Mouse (Mus musculus) lung, adult 2 months (tissue): ENCODE data around the gene Siah1a. TPM values are rescaled to one million over a fixed set of nuclear protein-coding genes. Genes with fewer than 3 reads are reported as not detected.

ENCODE experiments used
- DNase-seq: peaks from one replicate; pipeline ENCODE4 v3.0.0; 2022
- H3K4me1 ChIP-seq: fragments of 200-500 bp; 2 replicates; pipeline ENCODE4 v1.6.1; 2011; ENCODE audit warnings: low read length; ENCODE audit not compliant: control insufficient read depth, insufficient read depth
- H3K4me3 ChIP-seq: fragments of 200-500 bp; replicated peaks from 2 replicates; pipeline ENCODE3; 2011; ENCODE audit warnings: low read depth, mild to moderate bottlenecking, control low read depth, low read length; ENCODE audit errors: extremely low read depth
- CTCF ChIP-seq: fragments of 200-500 bp; IDR thresholded peaks from 2 replicates; pipeline ENCODE4 v1.5.1; 2011; ENCODE audit warnings: mild to moderate bottlenecking, low read length, control low read depth; ENCODE audit not compliant: insufficient read depth
- POLR2A ChIP-seq: fragments of 200-500 bp; IDR thresholded peaks from 2 replicates; pipeline ENCODE4 v1.6.1; 2011; ENCODE audit warnings: low read depth, mild to moderate bottlenecking, control low read depth, low read length, borderline replicate concordance; ENCODE audit errors: extremely low read depth
- WGBS: fragments of 180-500 bp; shearing (Covaris S2); methylation state at CpG from one replicate; pipeline ENCODE4 v1.1.7; 2018; 5-methylcytosine and 5-hydroxymethylcytosine counted together
- polyA plus RNA-seq: library from polyadenylated mRNA; depleted of rRNA; stranded (reverse); fragments of >200 nt; gene quantifications from 2 replicates; pipeline ENCODE4 v1.2.3, GENCODE M21; 2012

The Siah1a gene
- polyA plus RNA-seq, 1 experiment, result 27.5 TPM

DNA sequence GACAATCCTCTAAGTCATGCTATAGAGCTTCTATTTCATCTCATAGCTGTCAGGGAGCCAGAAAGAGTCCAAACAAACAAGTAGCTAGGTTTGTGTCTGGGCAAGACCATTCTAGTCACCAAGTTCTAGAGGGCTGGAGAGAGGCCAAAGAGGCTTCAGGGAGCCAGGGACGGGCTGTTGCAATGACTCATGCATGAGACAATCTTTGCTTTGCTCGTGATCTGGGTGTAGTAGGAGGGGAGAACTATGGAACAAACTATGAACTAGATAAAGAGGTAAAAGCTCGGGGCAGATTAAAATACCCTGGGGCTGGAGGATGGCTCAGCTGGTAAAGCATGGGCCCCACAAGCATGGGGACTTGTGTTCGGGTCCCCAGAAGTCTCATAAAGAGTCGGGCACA is 22.8 kb upstream of the Siah1a start:
- 0 out of 2 replicates have a peak, but pooled peaks cover 3% of the 10 kb centered on the region for H3K4me1 ChIP-seq
- DNase-seq, result peak; percentile 45
- 50% methylated on average over 5 of the region's 5 CpGs for WGBS
- H3K4me3 ChIP-seq, result no peak overlapping the region
- TF ChIP-seq CTCF (no peak), POLR2A (no peak)

DNA sequence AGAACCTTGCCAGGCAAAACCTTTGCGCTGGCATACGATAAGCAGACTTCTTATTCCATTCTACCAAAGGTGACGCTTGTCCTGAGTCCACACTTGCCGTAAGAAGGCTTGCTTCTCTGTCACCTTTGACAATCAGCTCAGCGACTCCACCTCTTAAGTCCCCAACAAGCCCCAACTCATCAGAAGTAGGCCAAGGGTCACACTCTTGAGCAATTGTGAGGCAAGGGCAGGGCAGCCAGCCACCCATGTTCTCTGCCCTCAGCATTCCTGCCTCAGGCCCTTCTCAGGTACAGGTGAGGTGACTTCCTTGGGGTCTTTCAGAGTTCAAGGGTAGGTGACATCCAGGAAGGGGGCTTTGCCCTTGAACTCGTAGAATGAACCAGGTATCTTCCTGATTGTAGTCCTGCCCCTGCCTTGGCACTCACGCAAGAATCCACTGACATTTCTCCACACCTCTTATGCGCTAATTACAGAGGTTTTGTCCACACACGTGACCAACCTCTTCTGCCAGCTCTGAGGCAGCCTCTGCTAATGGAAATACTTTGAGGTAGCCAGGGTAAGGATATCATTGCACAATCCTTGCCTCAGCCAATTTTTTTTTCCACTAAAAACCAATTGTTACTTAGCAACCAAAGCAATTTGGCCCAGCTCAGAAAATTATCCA is 20.9 kb upstream of the Siah1a start:
- Histone ChIP-seq H3K4me3 (no peak overlapping the region), H3K4me1 (0 out of 2 replicates have a peak, but pooled peaks cover 3% of the 10 kb centered on the region)
- WGBS, result 64% methylated on average over 9 of the region's 9 CpGs
- DNase-seq, result peak; percentile 71
- no peak for TF ChIP-seq CTCF
- TF ChIP-seq POLR2A, result no peak

DNA sequence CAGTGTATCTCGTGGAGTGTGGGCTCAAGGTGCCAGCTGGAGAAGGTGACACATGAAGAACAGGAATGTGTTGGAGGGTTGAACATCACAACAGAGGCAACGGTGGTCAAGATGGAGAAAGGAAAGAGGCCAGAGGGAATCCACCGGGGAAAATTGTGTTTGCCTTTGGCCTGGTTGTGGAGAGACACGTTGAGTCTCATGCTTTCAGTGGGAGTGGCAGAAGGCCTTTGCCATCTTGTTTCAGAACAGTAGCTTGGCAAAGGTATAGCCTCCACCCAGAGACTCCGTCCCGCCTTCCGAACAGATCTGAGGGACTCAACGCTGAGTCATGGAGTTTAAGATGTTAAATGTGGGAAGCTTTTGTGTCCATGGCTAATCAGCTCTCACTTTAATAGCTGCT is 19.9 kb upstream of the Siah1a start:
- DNase-seq, result no peak
- TF ChIP-seq POLR2A (no peak), CTCF (no peak)
- H3K4me3 ChIP-seq, result no peak overlapping the region
- 80% methylated on average over 8 of the region's 8 CpGs for WGBS
- 0 out of 2 replicates have a peak, but pooled peaks cover 3% of the 10 kb centered on the region for H3K4me1 ChIP-seq

DNA sequence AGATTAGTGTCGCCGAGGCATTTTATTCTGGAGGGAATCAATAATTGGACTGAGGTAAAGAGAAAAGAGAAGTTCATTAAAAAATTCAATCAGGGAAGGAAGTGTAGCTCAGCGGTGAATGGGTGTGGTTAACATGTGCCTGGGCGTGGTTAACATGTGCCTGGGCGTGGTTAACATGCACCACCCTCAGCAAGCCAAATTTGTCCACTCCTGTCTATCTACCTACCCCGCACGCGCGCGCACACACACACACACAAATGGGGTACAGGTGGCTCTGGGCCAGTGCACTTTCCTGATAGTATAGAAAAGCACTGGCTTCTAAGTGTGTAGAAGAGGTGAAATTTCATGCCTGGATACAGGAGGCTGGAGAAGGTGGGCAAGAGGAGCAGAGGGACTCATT is 19.4 kb upstream of the Siah1a start:
- TF ChIP-seq CTCF, result no peak
- no peak for TF ChIP-seq POLR2A
- Histone ChIP-seq H3K4me1 (0 out of 2 replicates have a peak, but pooled peaks cover 3% of the 10 kb centered on the region), H3K4me3 (no peak overlapping the region)
- DNase-seq, result no peak
- 84% methylated on average over 10 of the region's 10 CpGs for WGBS

DNA sequence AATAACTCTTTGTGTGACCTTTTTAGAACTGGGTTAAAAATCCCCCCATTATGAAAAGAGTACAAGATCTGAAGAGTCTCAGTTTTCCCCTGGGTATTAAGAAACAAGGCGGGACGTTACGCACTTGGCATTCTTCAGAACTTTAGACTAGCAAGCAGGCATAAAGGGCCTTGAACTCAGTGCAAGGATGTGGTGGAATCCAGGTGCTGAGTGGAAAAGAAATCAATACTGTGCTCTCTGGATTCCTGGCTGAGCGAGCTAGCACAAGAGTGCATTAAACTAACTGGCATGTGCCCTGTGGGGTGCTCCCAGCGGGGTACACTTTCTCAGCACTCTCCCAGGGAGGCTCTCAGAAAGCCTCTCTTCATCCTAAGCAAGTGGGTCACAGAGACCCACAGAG is 17.1 kb upstream of the Siah1a start:
- no peak for DNase-seq
- Histone ChIP-seq H3K4me1 (peaks cover 10% of the 10 kb centered on the region), H3K4me3 (no peak overlapping the region)
- no peak for TF ChIP-seq POLR2A
- no peak for TF ChIP-seq CTCF
- 69% methylated on average over 5 of the region's 5 CpGs for WGBS

DNA sequence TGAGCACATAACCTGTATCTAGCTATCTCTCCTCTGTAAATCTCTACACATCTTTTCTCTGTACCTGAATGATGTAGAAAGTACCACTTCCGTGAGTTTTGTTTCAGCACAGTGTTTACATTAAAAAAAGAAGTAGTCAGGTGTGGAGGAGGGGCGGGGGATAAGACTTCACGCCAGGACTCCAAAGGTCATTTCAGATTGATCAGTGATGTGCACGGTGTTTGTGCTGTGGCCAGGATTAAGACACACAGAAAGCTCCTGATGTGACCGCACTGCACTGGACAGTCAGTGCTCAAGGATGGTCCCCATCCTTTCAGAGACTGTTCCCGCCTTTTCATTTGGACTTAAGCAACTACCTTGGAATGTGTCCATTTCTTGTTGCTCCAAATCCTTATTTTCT is 15.0 kb upstream of the Siah1a start:
- Histone ChIP-seq H3K4me1 (peaks cover 10% of the 10 kb centered on the region), H3K4me3 (no peak overlapping the region)
- TF ChIP-seq CTCF (no peak), POLR2A (no peak)
- no peak for DNase-seq
- 79% methylated on average over 6 of the region's 6 CpGs for WGBS

DNA sequence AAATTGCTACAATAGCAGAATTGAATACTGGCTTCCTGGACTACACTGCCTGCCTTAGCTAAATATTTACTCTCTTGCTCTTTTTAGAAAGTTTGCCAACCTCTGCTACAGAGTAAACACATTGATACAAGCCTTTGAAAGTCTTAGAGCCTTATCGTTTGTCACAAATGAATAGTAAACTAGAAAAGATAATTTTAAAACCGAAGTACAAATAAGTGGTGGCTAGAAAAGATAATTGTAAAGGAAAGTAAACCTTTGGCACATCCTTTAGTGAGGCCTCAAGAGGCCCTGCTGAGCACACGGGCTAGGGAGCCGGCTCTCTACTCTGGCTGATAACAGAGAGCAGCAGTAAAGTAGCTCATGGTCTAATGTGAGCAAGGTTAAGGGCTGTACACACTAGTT is 13.4 kb upstream of the Siah1a start:
- Histone ChIP-seq H3K4me3 (no peak overlapping the region), H3K4me1 (peaks cover 10% of the 10 kb centered on the region)
- 24% methylated on average over 4 of the region's 4 CpGs for WGBS
- no peak for TF ChIP-seq POLR2A
- no peak for TF ChIP-seq CTCF
- no peak for DNase-seq

DNA sequence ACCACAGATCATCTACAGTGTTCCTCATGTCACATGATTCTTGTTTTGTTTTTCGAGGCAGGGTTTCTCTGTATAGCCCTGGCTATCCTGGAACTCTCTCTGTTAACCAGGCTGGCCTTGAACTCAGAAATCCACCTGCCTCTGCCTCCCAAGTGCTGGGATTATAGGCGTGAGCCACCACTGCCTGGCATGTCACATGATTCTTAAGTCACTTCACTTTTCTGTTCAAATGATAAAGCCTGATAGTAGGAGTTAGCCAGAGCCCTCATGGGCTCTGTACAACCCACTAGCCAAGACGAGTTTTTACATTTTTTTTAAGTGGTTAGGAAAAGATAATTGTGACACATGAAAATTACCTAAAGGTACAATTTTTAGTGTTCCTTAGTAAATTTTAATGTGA is 12.9 kb upstream of the Siah1a start:
- TF ChIP-seq CTCF, result no peak
- TF ChIP-seq POLR2A, result no peak
- Histone ChIP-seq H3K4me3 (no peak overlapping the region), H3K4me1 (peaks cover 10% of the 10 kb centered on the region)
- 45% methylated on average over 3 of the region's 3 CpGs for WGBS
- no peak for DNase-seq

DNA sequence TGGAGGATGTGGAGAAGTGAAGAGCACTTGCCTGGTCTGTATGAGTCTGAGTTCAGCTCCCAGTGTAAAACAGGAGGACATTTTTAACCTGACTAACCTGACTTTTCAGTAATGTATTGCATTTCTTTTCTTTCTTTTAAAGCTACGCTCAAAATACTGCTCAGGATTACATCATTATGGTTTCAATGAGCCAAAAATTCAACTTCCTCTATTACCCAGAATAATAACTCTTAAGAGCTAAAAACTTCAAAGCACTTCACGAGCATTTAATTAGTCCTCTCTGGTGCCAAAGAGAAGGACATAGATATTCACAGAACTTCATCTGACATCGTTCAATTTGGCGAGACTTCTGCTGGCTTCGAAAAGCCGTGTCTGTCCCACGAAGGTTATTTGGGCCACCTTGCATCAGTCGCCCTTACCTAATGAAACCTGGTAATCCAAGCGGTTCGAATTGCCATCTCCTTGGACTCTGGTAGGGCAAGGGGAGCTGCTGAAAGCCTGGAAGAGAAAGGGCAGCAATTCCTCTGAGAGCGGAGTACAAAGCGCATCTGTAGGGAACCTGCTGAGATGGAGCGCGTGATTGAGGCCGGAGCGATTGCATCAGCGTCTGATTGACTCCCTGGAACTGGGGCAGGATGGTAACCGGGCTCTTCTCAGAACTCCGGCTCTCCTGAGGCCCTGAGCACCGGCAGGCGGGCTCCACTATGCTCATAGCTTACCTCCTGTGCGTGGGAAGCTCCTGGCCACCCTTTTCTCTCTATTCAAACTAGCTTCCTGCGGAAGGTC is 11.4 kb upstream of the Siah1a start:
- peak; percentile 45 for DNase-seq
- WGBS, result 24% methylated on average over 23 of the region's 23 CpGs
- Histone ChIP-seq H3K4me1 (peaks cover 10% of the 10 kb centered on the region), H3K4me3 (no peak overlapping the region)
- TF ChIP-seq CTCF (no peak), POLR2A (no peak)

DNA sequence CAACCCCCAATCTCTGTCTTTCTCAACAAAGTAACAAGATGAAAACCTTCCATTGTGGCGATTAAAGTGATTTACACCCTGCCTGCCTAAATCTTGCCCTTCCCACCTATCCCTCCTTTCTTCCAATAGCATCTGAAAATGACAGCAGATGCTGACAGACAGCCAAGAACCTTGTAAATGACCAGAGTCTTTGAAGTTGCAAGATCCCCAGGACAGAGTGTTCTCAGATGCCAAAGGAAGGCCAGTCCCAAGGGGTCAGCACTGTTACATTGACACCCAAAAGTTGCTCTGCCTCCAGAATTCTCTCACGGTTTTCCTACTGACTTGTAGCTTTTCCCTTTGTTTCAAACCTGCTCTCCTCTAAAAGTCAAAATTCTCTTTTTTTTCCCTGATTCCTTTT is 4.1 kb upstream of the Siah1a start:
- Histone ChIP-seq H3K4me3 (no peak overlapping the region), H3K4me1 (peaks cover 7% of the 10 kb centered on the region)
- no peak for DNase-seq
- no peak for TF ChIP-seq CTCF
- 59% methylated on average over 2 of the region's 2 CpGs for WGBS
